8 mouse cellular contexts compared by ENCODE assay signal in the genomic region with DNA sequence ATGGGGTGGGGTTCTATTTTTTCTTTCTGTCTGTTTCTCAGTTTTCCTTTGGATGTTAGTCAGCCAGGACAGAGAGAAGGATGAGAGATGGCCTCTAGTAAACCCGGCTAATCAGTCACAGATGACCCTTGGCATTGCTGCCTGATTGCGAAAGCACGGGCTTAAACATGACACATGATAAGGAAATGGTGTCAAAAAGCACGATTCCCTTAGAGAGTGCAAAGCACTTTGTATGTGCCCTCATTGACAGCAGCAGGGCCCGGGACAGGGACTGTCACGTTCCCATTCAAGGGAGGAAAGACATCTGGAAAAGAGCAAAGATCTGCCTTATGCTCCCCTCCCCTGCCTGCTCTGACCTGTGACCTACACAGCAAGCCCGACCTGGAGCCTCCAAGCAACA.
DNase-seq lines count a peak whose midpoint lies in the region; ATAC-seq and TF ChIP-seq lines count a peak whose summit lies in the region.

No protein-coding gene starts in this region.

- no peaks in the 10 kb centered on the region for H3K27me3 ChIP-seq in heart, adult 2 months (ENCODE audit: control insufficient read depth, insufficient read depth, low read length)
- H3K27me3 ChIP-seq in heart, embryonic 12.5 days (replicated peaks): peaks cover 16% of the 10 kb centered on the region
- no peaks in the 10 kb centered on the region for H3K27me3 ChIP-seq in intestine, embryonic 16.5 days (replicated peaks; ENCODE audit: control insufficient read depth, insufficient read depth, low read length)
- H3K27me3 ChIP-seq in forebrain, embryonic 16.5 days (replicated peaks; ENCODE audit: control insufficient read depth, insufficient read depth, low read length): no peaks in the 10 kb centered on the region
- H3K27me3 ChIP-seq in cerebellum, adult 2 months (ENCODE audit: control insufficient read depth, insufficient read depth, low read length): no peaks in the 10 kb centered on the region
- no peaks in the 10 kb centered on the region for H3K27me3 ChIP-seq in forebrain, embryonic 14.5 days (replicated peaks; ENCODE audit: control insufficient read depth, insufficient read depth, low read length)

- 20% methylated on average over 7 of the region's 7 CpGs for WGBS in heart, adult 2 months
- WGBS in heart, embryonic 12.5 days: 16% methylated on average over 7 of the region's 7 CpGs
- 24% methylated on average over 7 of the region's 7 CpGs for WGBS in intestine, embryonic 16.5 days
- 84% methylated on average over 7 of the region's 7 CpGs for WGBS in forebrain, embryonic 16.5 days
- WGBS in cerebellum, adult 2 months: 74% methylated on average over 7 of the region's 7 CpGs
- 79% methylated on average over 7 of the region's 7 CpGs for WGBS in forebrain, embryonic 14.5 days

- DNase-seq in heart, adult 2 months: peak; percentile 71 to 77
- DNase-seq in embryo, embryonic 10 days (ENCODE audit: low spot score): peak; percentile 55
- peak; percentile 20 for DNase-seq in lung, postnatal 14 days
- DNase-seq in cerebellum, adult 2 months: no peak
- no peak for DNase-seq in forebrain, embryonic 14.5 days (ENCODE audit: low spot score)

- H3K79me2 ChIP-seq in heart, adult 2 months (replicated peaks; ENCODE audit: control insufficient read depth, insufficient read depth, low read length): no peaks in the 10 kb centered on the region

- no peak for ATAC-seq in heart, embryonic 12.5 days (ENCODE audit: insufficient number of reproducible peaks, low FRiP score)
- ATAC-seq in intestine, embryonic 16.5 days: peak; percentile 93
- no peak for ATAC-seq in forebrain, embryonic 16.5 days
- no peak for ATAC-seq in forebrain, embryonic 14.5 days

- TF ChIP-seq POLR2A in heart, adult 2 months (IDR thresholded peaks at IDR 0.05; ENCODE audit: insufficient read depth, low read depth, low read length): no peak
- TF ChIP-seq POLR2A in cerebellum, adult 2 months (IDR thresholded peaks at IDR 0.05; ENCODE audit: borderline replicate concordance, insufficient read depth, low read length): no peak

- H3K4me3 ChIP-seq in heart, adult 2 months: no peak overlapping the region
- no peak overlapping the region for H3K4me3 ChIP-seq in heart, embryonic 12.5 days
- H3K4me3 ChIP-seq in intestine, embryonic 16.5 days (ENCODE audit: low read length): no peak overlapping the region
- H3K4me3 ChIP-seq in forebrain, embryonic 16.5 days (replicated peaks; ENCODE audit: low read length): no peak overlapping the region
- H3K4me3 ChIP-seq in cerebellum, adult 2 months (replicated peaks; ENCODE audit: insufficient read depth, low read depth, low read length): no peak overlapping the region
- no peak overlapping the region for H3K4me3 ChIP-seq in forebrain, embryonic 14.5 days (ENCODE audit: low read depth, low read length)

- 0 out of 2 replicates have a peak, but pooled peaks have one; percentile 7 for TF ChIP-seq EP300 in heart, adult 2 months (IDR thresholded peaks at IDR 0.05; ENCODE audit: insufficient read depth, low read depth, low read length)

- H3K4me2 ChIP-seq in heart, embryonic 12.5 days: no peak overlapping the region
- no peak overlapping the region for H3K4me2 ChIP-seq in intestine, embryonic 16.5 days (ENCODE audit: low read depth, low read length)
- no peak overlapping the region for H3K4me2 ChIP-seq in forebrain, embryonic 16.5 days (ENCODE audit: low read length)
- no peak overlapping the region for H3K4me2 ChIP-seq in forebrain, embryonic 14.5 days (ENCODE audit: low read length)

- peaks cover 5% of the 10 kb centered on the region for H3K4me1 ChIP-seq in heart, adult 2 months (ENCODE audit: control insufficient read depth, insufficient read depth, low read length)
- peaks cover 19% of the 10 kb centered on the region for H3K4me1 ChIP-seq in heart, embryonic 12.5 days (replicated peaks)
- peaks cover 10% of the 10 kb centered on the region; the same call in 1 of the 2 replicates for H3K4me1 ChIP-seq in intestine, embryonic 16.5 days (ENCODE audit: control insufficient read depth, insufficient read depth, low read length)
- no peaks in the 10 kb centered on the region for H3K4me1 ChIP-seq in forebrain, embryonic 16.5 days (replicated peaks; ENCODE audit: control insufficient read depth, insufficient read depth, low read length)
- H3K4me1 ChIP-seq in cerebellum, adult 2 months (ENCODE audit: control insufficient read depth, insufficient read depth, low read length): no peaks in the 10 kb centered on the region
- H3K4me1 ChIP-seq in forebrain, embryonic 14.5 days (ENCODE audit: control insufficient read depth, insufficient read depth, low read length): no peaks in the 10 kb centered on the region

- no peak overlapping the region for H3K9ac ChIP-seq in heart, adult 2 months (ENCODE audit: low read depth, low read length)
- no peak overlapping the region for H3K9ac ChIP-seq in heart, embryonic 12.5 days
- no peak overlapping the region for H3K9ac ChIP-seq in intestine, embryonic 16.5 days (ENCODE audit: low read depth, low read length)
- H3K9ac ChIP-seq in forebrain, embryonic 16.5 days (replicated peaks; ENCODE audit: low read depth, low read length): no peak overlapping the region
- H3K9ac ChIP-seq in forebrain, embryonic 14.5 days (ENCODE audit: low read length): no peak overlapping the region

- intact Hi-C loops in heart, adult 2 months (cut with DNase I): no loop called here

- H3K9me3 ChIP-seq in heart, embryonic 12.5 days (replicated peaks): no peaks in the 10 kb centered on the region
- H3K9me3 ChIP-seq in intestine, embryonic 16.5 days (ENCODE audit: control insufficient read depth, low read length): no peaks in the 10 kb centered on the region
- no peaks in the 10 kb centered on the region for H3K9me3 ChIP-seq in forebrain, embryonic 16.5 days (ENCODE audit: control insufficient read depth, low read length)
- H3K9me3 ChIP-seq in forebrain, embryonic 14.5 days (replicated peaks; ENCODE audit: control insufficient read depth, low read length): no peaks in the 10 kb centered on the region

- no peaks in the 10 kb centered on the region for H3K36me3 ChIP-seq in heart, adult 2 months (ENCODE audit: control insufficient read depth, insufficient read depth, low read length)
- H3K36me3 ChIP-seq in heart, embryonic 12.5 days: no peaks in the 10 kb centered on the region
- H3K36me3 ChIP-seq in intestine, embryonic 16.5 days (ENCODE audit: control insufficient read depth, insufficient read depth, low read length): no peaks in the 10 kb centered on the region
- no peaks in the 10 kb centered on the region for H3K36me3 ChIP-seq in forebrain, embryonic 16.5 days (ENCODE audit: control insufficient read depth, insufficient read depth)
- no peaks in the 10 kb centered on the region for H3K36me3 ChIP-seq in forebrain, embryonic 14.5 days (ENCODE audit: control insufficient read depth, insufficient read depth, low read length)

- H3K27ac ChIP-seq in heart, adult 2 months: no peak overlapping the region
- no peak overlapping the region for H3K27ac ChIP-seq in heart, embryonic 12.5 days (ENCODE audit: poor library complexity, severe bottlenecking)
- H3K27ac ChIP-seq in intestine, embryonic 16.5 days (ENCODE audit: low read length): peak overlapping the region; percentile 23
- no peak overlapping the region for H3K27ac ChIP-seq in forebrain, embryonic 16.5 days (ENCODE audit: low read length)
- no peak overlapping the region for H3K27ac ChIP-seq in cerebellum, adult 2 months (ENCODE audit: insufficient read depth, low read length)
- H3K27ac ChIP-seq in forebrain, embryonic 14.5 days (ENCODE audit: low read depth, low read length): no peak overlapping the region

- no peak for TF ChIP-seq CTCF in heart, adult 2 months (IDR thresholded peaks at IDR 0.05)
- no peak for TF ChIP-seq CTCF in cerebellum, adult 2 months (IDR thresholded peaks at IDR 0.05; ENCODE audit: borderline replicate concordance, insufficient read depth, low read depth, low read length)

Comparison
In these comparisons a context has a peak if more than half of its experiments do, and no peak if none do; other contexts are left out.
1. DNase-seq: peak in heart, adult 2 months (2 of 2), embryo, embryonic 10 days (single experiment) and lung, postnatal 14 days (single experiment); none in cerebellum, adult 2 months (0 of 2) and forebrain, embryonic 14.5 days (single experiment).